Mouse (Mus musculus): ENCODE measurements around the gene Jade1. TPM values are rescaled to one million over a fixed set of nuclear protein-coding genes. Genes with fewer than 3 reads are reported as not detected.

Jade1 gene
- polyA plus RNA-seq, 1 experiment from 2014 or later, result 15.6 TPM

DNA sequence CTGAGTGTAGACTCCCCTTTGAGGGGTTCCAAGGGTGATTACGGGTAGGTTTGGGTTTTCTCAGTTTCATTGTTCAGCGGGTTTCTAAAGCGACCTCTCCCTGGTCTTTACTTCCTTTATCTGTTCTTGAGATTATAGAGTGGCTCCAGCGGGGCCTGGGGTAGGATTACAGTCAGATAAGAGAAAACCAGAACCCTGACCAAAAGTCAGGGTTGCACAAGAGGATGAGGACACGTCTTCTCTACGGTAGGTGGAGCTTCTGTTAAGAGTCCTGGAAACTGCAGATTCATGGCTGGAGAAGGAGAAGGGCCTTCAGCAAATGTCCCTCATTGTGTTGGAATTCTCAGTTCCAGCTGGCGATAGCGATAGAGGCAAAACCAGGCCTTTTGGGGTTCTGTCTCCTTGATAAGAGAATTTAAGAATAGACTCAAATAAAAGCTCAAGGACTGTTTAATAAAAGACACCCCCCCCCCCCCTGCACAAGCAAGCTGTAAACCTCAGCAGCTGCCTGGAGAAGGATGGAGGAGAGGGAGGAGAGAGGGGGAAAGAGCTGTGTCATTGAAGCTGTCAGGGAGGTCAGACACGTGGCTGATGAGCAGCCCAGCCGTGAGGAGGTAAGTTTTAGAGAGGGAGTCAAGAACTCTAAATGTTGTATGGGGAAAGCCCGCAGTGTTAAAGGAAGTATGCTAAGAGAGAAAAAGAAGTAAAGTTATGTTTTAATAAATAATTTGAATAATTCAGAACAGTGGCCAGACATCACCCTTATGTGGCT, 2.6 kb upstream of the Jade1 start:
- Histone ChIP-seq H3K4me3 (replicated peaks) (no peak overlapping the region), H3K9ac (replicated peaks) (no peak overlapping the region), H3K27ac (replicated peaks) (no peak overlapping the region), H3K4me2 (no peak overlapping the region), H3K27me3 (replicated peaks) (no peaks in the 10 kb centered on the region), H3K4me1 (no peaks in the 10 kb centered on the region), H3K9me3 (replicated peaks) (no peaks in the 10 kb centered on the region), H3K36me3 (no peaks in the 10 kb centered on the region)
- 78% methylated on average over 11 of the region's 11 CpGs for WGBS
- no peak for ATAC-seq (ENCODE audit: low FRiP score)

DNA sequence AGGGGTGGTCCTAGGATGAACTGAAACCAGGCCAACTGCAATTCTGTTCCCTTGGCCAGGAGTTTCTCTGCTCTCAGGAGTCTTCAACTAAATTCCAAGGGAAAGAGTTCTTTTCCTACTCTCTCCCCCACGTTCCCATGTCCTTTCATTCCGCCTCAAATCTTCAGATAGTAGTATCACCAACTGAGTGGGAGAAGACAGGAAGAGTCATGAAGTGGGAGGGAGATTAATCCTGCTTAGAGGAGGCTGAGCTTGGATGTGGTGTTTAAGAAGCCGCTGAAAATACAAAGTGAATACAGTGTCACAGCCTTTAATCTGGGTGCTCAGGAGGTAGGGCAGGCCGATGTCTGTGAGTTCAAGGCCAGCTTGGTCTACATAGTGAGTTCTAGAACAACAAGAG, 1.9 kb upstream of the Jade1 start:
- no peak for ATAC-seq (ENCODE audit: low FRiP score)
- no peak overlapping the region for H3K9ac ChIP-seq (replicated peaks)
- H3K27me3 ChIP-seq (replicated peaks), result no peaks in the 10 kb centered on the region
- H3K4me3 ChIP-seq (replicated peaks), result no peak overlapping the region
- H3K36me3 ChIP-seq, result no peaks in the 10 kb centered on the region
- H3K4me2 ChIP-seq, result no peak overlapping the region
- H3K27ac ChIP-seq (replicated peaks), result no peak overlapping the region
- WGBS, result 90% methylated on average over 4 of the region's 4 CpGs
- H3K9me3 ChIP-seq (replicated peaks), result no peaks in the 10 kb centered on the region
- H3K4me1 ChIP-seq, result no peaks in the 10 kb centered on the region

DNA sequence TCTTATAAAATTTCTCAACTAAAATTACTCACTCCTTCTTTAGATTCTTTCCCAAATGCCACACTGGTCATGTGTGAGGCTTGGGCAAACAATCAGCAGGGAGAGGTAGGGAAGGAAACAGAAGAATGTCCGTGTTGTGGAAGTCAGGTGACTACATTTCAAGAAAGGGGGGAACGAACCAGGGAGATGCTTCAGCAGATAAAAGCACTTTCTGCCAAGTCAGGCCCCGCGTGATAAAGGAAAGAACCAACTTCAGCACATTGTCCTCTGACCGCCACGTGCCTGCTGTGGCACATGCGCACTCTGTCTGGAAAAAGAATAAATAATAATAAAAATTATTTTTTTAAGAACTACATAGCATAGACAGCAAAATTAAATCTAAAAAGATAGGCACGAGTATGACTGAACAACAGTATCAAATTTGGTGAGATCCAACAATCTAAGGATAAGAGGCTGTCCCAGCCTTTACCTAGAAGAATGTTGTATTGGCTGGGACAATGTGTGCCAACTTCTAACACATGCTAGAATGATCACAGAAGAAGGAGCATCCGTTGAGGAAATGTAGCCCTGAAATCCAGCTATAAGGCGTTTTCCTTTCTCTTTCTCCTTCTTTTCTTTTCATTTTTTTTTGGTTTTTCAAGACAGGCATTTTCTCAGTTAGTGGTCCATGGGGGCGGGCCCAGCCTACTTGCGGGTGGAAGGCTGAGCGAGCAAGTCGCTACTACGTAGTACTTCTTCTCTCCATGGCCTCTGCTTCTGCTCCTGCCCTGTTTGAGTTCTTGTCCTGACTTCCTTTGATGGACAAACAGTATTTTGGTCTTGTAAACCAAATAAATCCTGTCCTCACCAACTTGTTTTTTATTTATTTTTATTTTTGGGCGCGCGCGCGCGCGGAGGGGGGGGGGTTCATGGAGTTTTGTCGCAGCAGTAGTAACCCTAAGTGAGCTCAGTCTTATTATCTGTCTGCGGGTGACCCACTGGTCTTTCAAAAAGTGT, 753 bp upstream of the Jade1 start:
- Histone ChIP-seq H3K9ac (replicated peaks) (no peak overlapping the region), H3K4me2 (no peak overlapping the region), H3K9me3 (replicated peaks) (no peaks in the 10 kb centered on the region), H3K36me3 (no peaks in the 10 kb centered on the region), H3K4me3 (replicated peaks) (no peak overlapping the region), H3K27ac (replicated peaks) (no peak overlapping the region), H3K27me3 (replicated peaks) (no peaks in the 10 kb centered on the region), H3K4me1 (no peaks in the 10 kb centered on the region)
- ATAC-seq (ENCODE audit: low FRiP score), result no peak
- 95% methylated on average over 24 of the region's 24 CpGs for WGBS

DNA sequence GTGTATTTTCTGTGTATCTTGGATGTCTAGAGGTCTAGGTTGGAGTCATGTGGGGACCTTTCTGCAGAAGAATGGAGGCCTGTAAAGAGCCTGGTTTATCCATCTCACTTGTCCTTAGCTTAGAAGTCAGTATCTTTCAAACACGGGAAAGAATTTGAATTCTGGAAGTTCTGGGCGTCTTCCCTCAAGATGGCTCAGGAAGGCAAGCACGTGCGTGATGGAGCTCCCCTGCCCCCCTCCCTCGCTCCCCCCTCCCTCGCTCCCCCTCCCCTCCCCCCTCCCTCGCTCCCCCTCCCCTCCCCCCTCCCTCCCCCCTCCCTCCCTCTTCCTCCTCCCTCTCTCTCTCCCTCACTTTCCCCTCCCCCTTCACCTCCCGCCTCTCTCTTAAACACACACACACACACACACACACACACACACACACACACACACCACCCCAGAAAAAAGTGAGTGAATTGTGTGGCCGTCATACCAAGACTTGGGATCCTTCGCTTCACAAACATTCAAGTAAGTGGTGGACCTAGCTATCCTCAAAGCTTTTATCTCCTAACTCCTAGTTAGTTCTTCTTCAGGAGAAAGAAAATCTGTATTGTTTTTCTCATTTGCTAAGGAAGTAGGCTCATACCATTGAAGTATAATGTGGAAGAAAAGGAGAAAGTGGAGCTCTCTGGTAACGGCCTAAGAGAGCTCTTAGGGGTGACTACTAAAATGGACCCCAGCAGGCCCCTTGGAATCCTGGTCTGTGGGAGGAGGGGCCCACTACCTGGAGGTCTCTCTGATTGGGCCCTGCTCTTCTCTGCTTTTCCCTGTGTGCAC, 1.1 kb downstream of the Jade1 start:
- Histone ChIP-seq H3K4me1 (no peaks in the 10 kb centered on the region), H3K9me3 (replicated peaks) (no peaks in the 10 kb centered on the region), H3K9ac (replicated peaks) (no peak overlapping the region), H3K4me2 (no peak overlapping the region), H3K27ac (replicated peaks) (no peak overlapping the region), H3K27me3 (replicated peaks) (no peaks in the 10 kb centered on the region), H3K4me3 (replicated peaks) (no peak overlapping the region), H3K36me3 (no peaks in the 10 kb centered on the region)
- 88% methylated on average over 9 of the region's 11 CpGs for WGBS
- no peak for ATAC-seq (ENCODE audit: low FRiP score)

DNA sequence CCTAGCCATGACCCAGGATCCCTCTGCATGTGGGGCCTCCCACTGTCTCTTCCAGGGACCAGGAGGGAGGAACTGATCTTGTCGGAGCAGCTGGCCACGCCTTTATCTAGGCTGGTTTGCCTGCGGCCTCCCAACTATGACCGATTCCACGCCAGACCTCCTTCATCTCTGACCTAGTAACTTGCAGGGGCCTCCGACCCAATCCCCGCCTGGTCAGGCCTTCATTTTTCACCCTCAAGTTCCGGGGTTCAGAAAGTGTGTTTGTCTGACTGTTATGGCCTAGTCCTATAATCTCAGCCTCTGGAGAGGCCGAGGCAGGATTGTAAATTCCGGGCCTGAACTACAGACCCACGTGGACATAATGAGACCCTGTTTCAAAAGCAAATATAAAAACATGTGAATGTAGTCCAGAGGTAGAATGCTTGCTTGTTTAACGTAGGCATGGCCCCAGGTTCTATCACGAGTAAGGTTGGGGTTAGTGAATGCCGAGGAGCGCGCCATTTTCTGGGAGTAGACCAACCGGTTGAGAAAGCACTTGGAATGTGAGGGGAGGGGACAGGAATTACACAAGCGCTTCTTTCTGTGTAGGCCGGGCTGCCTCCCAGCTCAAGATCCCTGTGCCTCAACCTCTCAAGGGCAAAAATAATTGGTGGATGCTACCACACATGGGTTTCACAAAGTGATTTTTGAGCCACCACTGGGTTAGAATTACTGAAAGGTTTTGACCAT, 1.9 kb downstream of the Jade1 start:
- Histone ChIP-seq H3K4me3 (replicated peaks) (no peak overlapping the region), H3K9ac (replicated peaks) (no peak overlapping the region), H3K27ac (replicated peaks) (no peak overlapping the region), H3K36me3 (no peaks in the 10 kb centered on the region), H3K4me1 (no peaks in the 10 kb centered on the region), H3K4me2 (no peak overlapping the region), H3K27me3 (replicated peaks) (no peaks in the 10 kb centered on the region), H3K9me3 (replicated peaks) (no peaks in the 10 kb centered on the region)
- no peak for ATAC-seq (ENCODE audit: low FRiP score)
- WGBS, result 93% methylated on average over 19 of the region's 19 CpGs

DNA sequence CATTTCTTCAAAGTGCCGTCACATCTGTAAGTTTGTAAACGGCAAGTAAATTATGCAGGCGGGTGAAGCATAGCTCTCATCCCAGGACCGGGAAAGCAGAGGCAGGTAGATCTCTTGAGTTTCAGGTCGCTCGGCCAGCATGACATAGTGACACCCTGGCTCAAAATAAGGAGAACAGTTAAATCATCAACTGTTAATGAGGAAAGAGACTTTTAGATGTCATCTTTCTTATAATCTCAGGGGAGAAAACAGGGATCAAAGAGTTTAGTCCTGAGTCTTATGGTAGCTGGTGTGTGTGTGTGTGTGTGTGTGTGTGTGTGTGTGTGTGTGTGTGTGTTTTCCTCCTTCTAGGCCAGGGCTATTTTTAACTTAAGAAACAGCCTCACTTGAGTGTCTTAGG, 5.0 kb downstream of the Jade1 start:
- Histone ChIP-seq H3K4me1 (peaks cover 3% of the 10 kb centered on the region; the same call in 1 of the 2 replicates), H3K4me2 (no peak overlapping the region), H3K9ac (replicated peaks) (no peak overlapping the region), H3K36me3 (no peaks in the 10 kb centered on the region), H3K27me3 (replicated peaks) (no peaks in the 10 kb centered on the region), H3K9me3 (replicated peaks) (no peaks in the 10 kb centered on the region), H3K4me3 (replicated peaks) (no peak overlapping the region), H3K27ac (replicated peaks) (no peak overlapping the region)
- ATAC-seq (ENCODE audit: low FRiP score), result no peak
- 92% methylated on average over 6 of the region's 6 CpGs for WGBS

DNA sequence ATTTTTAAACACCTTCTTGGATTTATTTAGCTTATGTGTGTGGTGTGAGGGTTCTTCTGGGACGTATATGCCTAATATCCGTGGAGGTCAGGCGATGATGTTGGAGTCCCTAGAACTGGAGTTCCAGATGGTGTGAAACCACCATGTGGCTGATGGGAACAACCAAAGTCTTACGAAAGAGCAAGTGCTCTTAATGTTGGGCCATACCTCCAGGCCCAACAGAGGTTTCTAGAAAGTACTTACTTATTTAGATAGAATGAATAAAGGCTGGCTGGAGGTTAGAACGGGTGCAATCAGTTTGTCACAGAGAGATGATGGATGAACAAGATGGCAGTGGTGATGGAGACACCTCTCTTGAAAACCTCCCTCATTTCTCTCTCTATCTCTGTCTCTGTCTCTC, 6.3 kb downstream of the Jade1 start:
- Histone ChIP-seq H3K36me3 (no peaks in the 10 kb centered on the region), H3K4me1 (peaks cover 9% of the 10 kb centered on the region), H3K4me2 (no peak overlapping the region), H3K27me3 (replicated peaks) (no peaks in the 10 kb centered on the region), H3K9me3 (replicated peaks) (no peaks in the 10 kb centered on the region), H3K9ac (replicated peaks) (no peak overlapping the region), H3K27ac (replicated peaks) (no peak overlapping the region), H3K4me3 (replicated peaks) (no peak overlapping the region)
- WGBS, result 95% methylated on average over 5 of the region's 5 CpGs
- ATAC-seq (ENCODE audit: low FRiP score), result no peak

DNA sequence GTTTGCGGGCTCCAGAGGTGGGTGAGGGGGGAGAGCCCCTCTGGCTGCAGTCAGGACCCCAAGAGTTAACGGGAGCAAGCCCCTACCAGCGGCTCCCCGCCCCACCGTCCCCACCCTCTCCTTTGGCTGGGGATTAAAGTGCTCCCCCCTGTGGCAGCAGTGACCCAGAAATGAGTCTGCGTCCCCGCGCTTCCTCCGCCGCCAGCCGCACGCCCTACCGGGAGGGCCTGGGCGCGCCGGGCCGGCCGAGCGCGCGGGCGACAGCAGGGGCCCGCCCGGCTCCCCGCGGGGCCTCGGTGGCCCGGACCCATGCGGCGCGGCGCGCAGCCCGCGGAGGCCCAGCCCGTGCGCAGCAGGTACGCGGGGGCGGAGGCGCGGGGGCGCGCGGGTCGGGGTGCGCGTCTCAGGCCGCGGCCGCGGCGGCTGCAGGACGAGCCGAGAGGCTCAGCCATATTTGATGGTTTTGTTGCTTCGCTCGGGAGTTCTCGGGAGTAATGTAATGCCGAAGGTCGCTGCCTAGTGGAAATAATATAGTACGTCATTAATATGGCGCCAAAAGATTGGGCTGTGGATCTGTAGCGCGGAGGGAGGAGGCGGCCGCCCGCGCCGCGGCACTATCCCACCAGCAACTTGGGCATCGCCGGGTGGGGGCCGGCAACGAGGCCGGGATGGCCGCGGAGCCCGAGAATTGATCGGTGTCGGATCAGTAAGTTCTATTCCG, 7.8 kb downstream of the Jade1 start:
- Histone ChIP-seq H3K36me3 (no peaks in the 10 kb centered on the region), H3K27me3 (replicated peaks) (no peaks in the 10 kb centered on the region), H3K4me2 (peak overlapping the region; percentile 92), H3K9ac (replicated peaks) (peak overlapping the region; percentile 90), H3K27ac (replicated peaks) (peak overlapping the region; percentile 96), H3K4me1 (peaks cover 9% of the 10 kb centered on the region), H3K4me3 (replicated peaks) (peak overlapping the region; percentile 82), H3K9me3 (replicated peaks) (no peaks in the 10 kb centered on the region)
- WGBS, result under 1% methylated on average over 81 of the region's 81 CpGs
- ATAC-seq (ENCODE audit: low FRiP score), result peak; percentile 54

DNA sequence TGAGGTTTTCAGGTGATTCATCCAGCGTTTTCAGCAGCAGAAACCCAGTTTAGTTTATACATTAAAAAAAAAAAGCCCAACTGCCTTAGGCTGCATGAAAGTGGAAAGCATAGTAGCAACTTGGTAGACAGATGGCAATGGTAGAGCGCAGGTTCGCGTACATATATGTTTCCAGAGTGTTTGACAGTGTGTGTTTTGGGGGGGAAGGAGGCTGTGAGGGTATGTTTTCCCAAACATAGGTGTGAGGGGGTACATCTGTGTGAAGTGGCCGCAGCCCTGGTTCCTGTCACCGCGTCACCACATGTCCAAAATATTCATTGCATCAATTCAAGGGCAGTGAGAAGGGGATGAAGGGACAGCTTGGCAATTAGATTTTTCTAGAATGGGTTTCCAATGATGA, 8.5 kb downstream of the Jade1 start:
- peak overlapping the region; percentile 82 for H3K4me3 ChIP-seq (replicated peaks)
- ATAC-seq (ENCODE audit: low FRiP score), result no peak
- H3K9ac ChIP-seq (replicated peaks), result peak overlapping the region; percentile 90
- peak overlapping the region; percentile 92 for H3K4me2 ChIP-seq
- no peaks in the 10 kb centered on the region for H3K36me3 ChIP-seq
- no peaks in the 10 kb centered on the region for H3K27me3 ChIP-seq (replicated peaks)
- peaks cover 9% of the 10 kb centered on the region for H3K4me1 ChIP-seq
- no peaks in the 10 kb centered on the region for H3K9me3 ChIP-seq (replicated peaks)
- 0% methylated on average over 7 of the region's 7 CpGs for WGBS
- peak overlapping the region; percentile 96 for H3K27ac ChIP-seq (replicated peaks)

DNA sequence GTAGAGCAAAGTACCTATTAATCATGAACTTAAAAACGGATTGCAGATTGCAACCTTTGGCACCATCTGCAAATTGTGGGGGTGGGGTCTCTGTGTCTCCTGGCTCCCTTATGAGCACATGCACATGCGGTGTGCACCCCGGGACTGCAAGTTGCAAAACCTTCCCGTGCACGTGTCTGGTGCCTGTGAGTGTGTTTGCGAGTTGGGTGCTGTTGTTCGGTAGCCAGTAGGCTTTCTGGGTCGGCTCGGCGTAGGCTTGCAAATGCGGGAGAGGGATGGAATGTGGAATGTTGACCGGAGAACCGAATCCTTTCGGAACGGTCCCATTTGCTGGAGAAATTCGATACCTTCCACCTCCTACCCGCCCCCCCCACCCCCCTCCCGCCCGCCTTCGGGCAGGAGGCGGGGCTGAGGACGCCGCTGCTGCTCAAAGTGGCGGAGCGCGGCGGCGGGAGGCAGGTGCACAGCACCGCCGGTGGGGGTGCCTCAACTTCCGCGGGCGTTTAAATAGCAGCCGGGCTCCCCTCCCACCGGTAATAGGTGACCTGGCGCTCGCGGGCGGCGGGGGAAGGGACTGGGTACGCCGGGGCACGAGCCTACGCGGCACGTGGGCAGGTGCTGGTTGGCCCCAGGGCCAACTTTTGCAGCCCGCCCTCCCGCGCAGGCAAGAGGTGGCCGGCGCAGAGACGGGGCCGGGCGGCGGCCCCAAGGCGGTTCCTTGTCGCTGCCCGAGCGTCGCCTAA, 9.1 kb downstream of the Jade1 start:
- H3K9ac ChIP-seq (replicated peaks), result peak overlapping the region; percentile 90
- WGBS, result under 1% methylated on average over 49 of the region's 60 CpGs
- no peaks in the 10 kb centered on the region for H3K27me3 ChIP-seq (replicated peaks)
- peak overlapping the region; percentile 82 for H3K4me3 ChIP-seq (replicated peaks)
- no peaks in the 10 kb centered on the region for H3K9me3 ChIP-seq (replicated peaks)
- H3K4me1 ChIP-seq, result peaks cover 9% of the 10 kb centered on the region
- H3K4me2 ChIP-seq, result peak overlapping the region; percentile 92
- H3K36me3 ChIP-seq, result no peaks in the 10 kb centered on the region
- H3K27ac ChIP-seq (replicated peaks), result peak overlapping the region; percentile 96
- ATAC-seq (ENCODE audit: low FRiP score), result peak; percentile 66

All from neural tube, embryonic 15.5 days (tissue).